Mouse (Mus musculus) olfactory bulb, adult 2 months (tissue): ENCODE measurements around the gene Rnase2b. TPM values are rescaled to one million over a fixed set of nuclear protein-coding genes. Genes with fewer than 3 reads are reported as not detected.
"Not testable (repeated sequence)": the region's sequence is repeated elsewhere in the genome, so short reads cannot be mapped to it uniquely, and the experiment has no call there.

Experiments
- H3K27ac ChIP-seq: fragments of 200-500 bp; 2 replicates; pipeline ENCODE4 v1.5.1; 2012; ENCODE audit warnings: low read depth, low read length; ENCODE audit not compliant: insufficient read depth
- H3K4me1 ChIP-seq: fragments of 200-500 bp; 2 replicates; pipeline ENCODE4 v1.6.1; 2012; ENCODE audit warnings: low read length; ENCODE audit not compliant: control insufficient read depth, insufficient read depth
- H3K4me3 ChIP-seq: fragments of 200-500 bp; 2 replicates; pipeline ENCODE4 v1.5.1; 2012; ENCODE audit warnings: mild to moderate bottlenecking, low read depth, low read length, moderate library complexity; ENCODE audit not compliant: insufficient read depth
- CTCF ChIP-seq: fragments of 200-500 bp; IDR thresholded peaks from 2 replicates; pipeline ENCODE4 v1.5.1; 2012; ENCODE audit warnings: low read depth, mild to moderate bottlenecking, low read length, moderate library complexity; ENCODE audit not compliant: insufficient read depth
- POLR2A ChIP-seq: fragments of 200-500 bp; IDR thresholded peaks from 2 replicates; pipeline ENCODE4 v1.6.1; 2012; ENCODE audit warnings: mild to moderate bottlenecking, low read depth, low read length, moderate library complexity; ENCODE audit not compliant: insufficient read depth
- WGBS: fragments of 180-500 bp; shearing (Covaris S2); methylation state at CpG from one replicate; pipeline ENCODE4 v1.1.7; 2018; 5-methylcytosine and 5-hydroxymethylcytosine counted together
- polyA plus RNA-seq: library from polyadenylated mRNA; stranded (reverse); fragments of >200 nt; gene quantifications from 2 replicates; pipeline ENCODE4 v1.2.4, GENCODE M21; 2012; ENCODE audit warnings: low replicate concordance; ENCODE audit not compliant: missing spikeins, insufficient read depth, insufficient read length

Gene Rnase2b
- not detected in 2 replicates for polyA plus RNA-seq

DNA sequence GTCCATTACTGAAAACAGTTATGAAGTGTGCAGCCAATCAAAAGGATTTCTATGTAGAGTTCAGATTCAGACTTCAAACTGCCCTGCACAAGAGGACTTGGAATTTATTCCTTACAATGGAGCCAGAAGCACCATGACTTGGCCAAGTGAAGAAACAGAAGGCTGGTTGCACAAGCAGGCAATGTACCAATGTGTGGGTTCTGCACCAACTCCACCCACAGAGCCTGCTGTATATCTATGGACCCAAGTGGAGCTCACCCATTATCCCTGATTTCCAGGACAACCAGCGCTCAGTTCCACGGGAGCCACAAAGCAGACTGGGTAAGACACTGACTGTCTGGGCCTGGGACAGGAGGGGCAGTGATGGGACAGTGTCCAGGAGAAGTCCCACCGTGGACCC lies at the start of gene Rnase2b:
Gene Rnase2b (plus strand): TSS at position 285 of the 400 bp plus-strand sequence.
- 91% methylated on average over 3 of the region's 3 CpGs for WGBS
- not testable (repeated sequence) for H3K27ac ChIP-seq, H3K4me1 ChIP-seq, H3K4me3 ChIP-seq

DNA sequence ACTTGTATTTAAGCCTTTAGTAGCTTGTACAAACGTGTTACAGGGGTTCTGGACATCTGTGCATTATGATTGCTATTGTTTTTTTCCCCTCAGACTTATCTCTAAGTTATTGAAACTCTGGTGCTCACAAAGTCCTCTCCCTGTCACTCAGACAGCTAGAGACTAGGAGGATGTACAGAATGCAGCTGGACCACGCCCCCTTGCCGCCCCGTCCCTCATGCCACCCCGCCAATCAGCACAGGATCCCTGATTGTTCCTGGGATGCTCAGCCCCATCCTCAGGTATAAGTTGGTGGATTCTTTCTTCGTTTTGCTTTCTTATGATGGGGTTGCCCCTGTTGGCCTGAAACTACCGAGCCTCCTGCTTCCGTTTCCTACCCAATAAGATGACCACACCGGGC lies 48.6 kb upstream of the Rnase2b start:
- Histone ChIP-seq H3K4me3 (no peak overlapping the region), H3K4me1 (no peaks in the 10 kb centered on the region; the same call in 1 of the 2 replicates), H3K27ac (no peak overlapping the region)
- TF ChIP-seq POLR2A, result no peak
- 58% methylated on average over 9 of the region's 9 CpGs for WGBS

DNA sequence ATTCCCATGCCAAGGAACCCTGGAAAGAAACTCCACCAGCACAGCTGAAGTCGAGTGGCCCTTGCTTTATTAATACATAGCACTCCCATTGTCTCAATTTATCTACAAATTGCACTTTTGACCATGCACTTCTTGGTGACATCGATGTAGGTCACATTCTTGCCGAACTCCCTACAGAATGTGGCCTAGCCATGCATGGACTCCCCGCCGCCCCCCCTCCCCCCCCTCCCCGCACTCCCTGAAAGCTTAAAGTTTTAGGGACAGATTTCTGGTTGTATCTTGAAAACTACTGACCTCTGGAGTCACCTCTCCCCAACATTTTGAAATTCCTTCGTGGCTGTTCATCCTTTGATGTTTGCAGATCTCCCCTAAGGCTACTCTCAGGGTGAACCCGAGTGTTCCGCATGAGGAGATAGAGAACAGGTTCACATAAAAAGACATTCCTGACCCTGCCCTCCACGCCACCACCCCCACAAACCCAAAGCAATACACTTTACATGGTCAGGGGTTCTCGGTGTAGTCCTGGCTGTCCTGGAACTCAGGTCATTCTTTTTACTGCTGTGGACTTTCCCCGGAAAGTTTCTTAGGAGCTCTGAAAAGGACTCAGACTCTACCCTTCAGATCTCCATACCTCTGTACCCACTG lies 48.0 kb upstream of the Rnase2b start, which contains the start of gene Eddm3b:
Gene Eddm3b (plus strand): TSS at position 511 of the 645 bp plus-strand sequence.
- H3K27ac ChIP-seq, result no peak within 1 kb of the TSS
- WGBS, result 61% methylated on average over 12 of the region's 12 CpGs
- H3K4me3 ChIP-seq, result no peak within 1 kb of the TSS
- H3K4me1 ChIP-seq, result no peaks in the 10 kb centered on the region; the same call in 1 of the 2 replicates
- TF ChIP-seq POLR2A, result no peak
- TF ChIP-seq CTCF, result no peak

DNA sequence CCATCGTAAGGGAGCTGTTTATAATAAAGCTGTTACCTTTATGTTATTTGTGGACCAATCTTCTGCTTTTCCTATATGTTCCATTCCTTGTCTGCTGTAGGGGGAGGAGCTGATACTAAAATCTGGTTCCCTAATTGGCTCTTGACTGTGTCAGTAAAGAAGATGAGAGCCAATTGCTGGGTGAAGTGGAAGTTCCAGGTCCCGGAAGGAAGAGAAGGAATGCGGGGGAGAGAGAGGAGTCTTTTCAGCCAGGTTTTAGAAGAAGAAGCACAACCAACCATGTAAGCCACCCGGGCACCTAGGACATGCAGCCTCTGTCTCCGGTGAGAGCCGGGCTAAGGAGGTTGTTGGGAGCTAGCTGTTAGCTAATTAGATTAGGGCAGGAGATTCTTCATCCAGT lies 36.4 kb upstream of the Rnase2b start:
- no peak overlapping the region for H3K4me3 ChIP-seq
- WGBS, result 84% methylated on average over 6 of the region's 6 CpGs
- H3K27ac ChIP-seq, result no peak overlapping the region
- H3K4me1 ChIP-seq, result no peaks in the 10 kb centered on the region
- no peak for TF ChIP-seq POLR2A
- no peak for TF ChIP-seq CTCF

DNA sequence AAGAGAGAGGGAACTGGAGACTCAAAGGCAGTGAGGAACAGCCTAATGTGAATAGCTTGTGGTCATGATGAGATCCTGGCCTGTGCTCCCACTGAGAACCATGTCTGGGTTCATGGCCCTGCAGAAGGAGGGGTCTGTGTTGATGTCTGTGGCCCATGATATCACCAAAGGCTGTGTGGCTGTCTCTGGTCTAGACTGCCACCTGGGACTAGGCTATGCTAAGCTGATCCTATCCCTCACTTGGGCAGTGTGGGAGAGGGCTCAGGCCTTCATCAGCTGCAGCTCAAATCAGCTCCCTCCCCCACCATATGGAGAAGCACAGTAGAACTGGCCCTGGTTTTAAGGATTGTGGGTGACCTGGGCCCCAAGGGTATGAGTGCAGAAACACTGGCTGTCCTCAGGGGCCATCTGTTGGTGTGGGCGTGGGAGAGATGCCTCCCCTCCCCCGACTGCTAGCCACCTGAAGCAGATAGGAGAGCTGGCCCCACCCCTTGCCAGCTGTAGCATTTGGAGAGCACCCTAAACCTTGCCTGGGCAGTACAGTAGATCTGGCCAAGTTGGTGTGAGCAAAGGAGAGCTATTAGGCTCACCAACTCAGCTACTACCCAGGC lies 34.3 kb upstream of the Rnase2b start:
- TF ChIP-seq CTCF, result no peak
- no peak for TF ChIP-seq POLR2A
- H3K4me1 ChIP-seq, result no peaks in the 10 kb centered on the region
- no peak overlapping the region for H3K4me3 ChIP-seq
- 91% methylated on average over 2 of the region's 2 CpGs for WGBS
- H3K27ac ChIP-seq, result no peak overlapping the region

DNA sequence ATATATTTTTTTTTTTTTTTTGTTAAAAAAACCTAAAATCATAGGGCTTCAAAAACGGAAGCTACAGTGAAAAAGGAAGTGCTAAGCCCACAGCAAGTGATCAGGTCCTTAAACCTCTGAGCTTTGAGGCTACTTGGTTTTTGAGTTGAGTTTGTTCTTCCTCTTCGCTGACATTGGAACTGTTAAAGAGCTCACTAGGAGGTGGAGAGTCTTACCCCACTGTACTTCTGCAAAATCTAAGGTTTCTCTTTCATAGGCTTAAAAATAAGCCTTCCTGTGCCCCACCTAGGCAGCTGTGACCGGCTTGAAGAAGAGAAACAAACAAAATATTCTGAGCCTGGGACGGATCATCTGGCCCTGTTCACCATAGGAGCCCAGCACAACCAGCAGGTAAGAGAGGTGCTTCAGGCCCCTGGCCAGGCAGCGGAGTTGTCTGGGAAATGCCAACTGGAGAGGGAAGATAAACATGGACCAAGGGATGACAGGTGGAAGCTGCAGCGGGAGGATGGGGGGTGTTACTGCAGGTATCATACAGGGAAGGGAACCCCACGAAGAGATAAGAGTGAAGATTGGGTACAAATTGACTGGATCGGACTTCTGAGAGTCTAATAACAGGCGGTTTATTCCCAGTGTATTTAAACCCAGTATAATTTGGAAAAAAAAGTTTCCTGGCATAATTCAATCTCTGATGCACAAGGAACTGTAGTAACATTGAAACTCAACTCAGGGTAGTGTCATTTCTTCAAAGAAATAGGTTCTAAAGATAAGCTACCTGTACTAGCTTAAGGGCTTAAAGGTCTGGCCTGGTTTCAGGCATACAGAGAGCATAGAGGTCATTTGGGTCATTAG lies 33.1 kb upstream of the Rnase2b start:
- H3K4me1 ChIP-seq, result no peaks in the 10 kb centered on the region
- TF ChIP-seq CTCF (no peak), POLR2A (no peak)
- no peak overlapping the region for H3K4me3 ChIP-seq
- H3K27ac ChIP-seq, result no peak overlapping the region
- 85% methylated on average over 9 of the region's 9 CpGs for WGBS

DNA sequence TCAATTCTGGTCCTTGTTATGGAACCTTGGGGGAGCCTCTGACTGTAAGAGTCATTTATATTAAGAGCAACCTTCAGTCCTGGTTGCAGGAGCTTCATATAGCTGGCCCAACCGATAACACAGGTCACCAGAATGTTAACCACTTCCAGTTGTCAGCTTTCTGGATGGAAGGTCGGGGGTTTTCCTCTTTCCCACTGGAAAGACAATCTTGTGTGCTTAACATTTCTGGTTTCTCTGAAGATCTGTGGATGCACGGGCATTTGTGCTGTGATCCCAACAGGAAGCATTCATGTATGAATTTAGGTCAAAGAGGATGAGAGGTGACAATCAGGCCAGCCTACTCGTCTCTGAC lies 32.5 kb upstream of the Rnase2b start:
- Histone ChIP-seq H3K27ac (no peak overlapping the region), H3K4me1 (no peaks in the 10 kb centered on the region), H3K4me3 (no peak overlapping the region)
- TF ChIP-seq CTCF (no peak), POLR2A (no peak)
- 86% methylated on average over 4 of the region's 4 CpGs for whole genome bisulfite sequencing

DNA sequence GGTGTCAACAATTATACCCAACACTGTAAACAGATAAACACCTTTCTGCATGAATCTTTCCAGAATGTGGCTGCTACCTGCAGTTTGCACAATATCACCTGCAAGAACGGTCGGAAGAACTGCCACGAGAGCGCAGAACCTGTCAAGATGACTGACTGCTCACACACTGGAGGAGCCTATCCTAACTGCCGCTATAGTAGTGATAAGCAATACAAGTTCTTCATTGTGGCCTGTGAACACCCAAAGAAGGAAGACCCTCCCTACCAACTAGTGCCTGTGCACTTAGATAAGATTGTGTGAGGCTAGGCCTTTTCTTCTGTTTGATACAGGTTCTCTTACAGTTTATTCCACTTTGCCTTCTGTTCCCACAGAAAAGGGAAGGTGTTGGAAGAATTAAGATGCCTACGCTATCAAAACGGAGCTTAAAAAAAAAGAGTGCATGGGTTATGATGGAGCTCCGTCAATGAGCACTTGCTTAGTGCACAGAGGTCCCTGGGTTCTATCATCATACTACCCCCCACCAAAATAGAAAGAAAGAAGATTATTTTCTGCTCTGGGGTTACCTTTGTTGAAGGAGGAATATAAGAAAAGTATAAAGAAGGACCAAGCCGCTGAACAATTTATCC lies 31.6 kb upstream of the Rnase2b start:
- WGBS, result 92% methylated on average over 9 of the region's 9 CpGs
- H3K4me3 ChIP-seq, result no peak overlapping the region
- H3K4me1 ChIP-seq, result no peaks in the 10 kb centered on the region
- TF ChIP-seq CTCF, result no peak
- TF ChIP-seq POLR2A, result no peak
- no peak overlapping the region for H3K27ac ChIP-seq

DNA sequence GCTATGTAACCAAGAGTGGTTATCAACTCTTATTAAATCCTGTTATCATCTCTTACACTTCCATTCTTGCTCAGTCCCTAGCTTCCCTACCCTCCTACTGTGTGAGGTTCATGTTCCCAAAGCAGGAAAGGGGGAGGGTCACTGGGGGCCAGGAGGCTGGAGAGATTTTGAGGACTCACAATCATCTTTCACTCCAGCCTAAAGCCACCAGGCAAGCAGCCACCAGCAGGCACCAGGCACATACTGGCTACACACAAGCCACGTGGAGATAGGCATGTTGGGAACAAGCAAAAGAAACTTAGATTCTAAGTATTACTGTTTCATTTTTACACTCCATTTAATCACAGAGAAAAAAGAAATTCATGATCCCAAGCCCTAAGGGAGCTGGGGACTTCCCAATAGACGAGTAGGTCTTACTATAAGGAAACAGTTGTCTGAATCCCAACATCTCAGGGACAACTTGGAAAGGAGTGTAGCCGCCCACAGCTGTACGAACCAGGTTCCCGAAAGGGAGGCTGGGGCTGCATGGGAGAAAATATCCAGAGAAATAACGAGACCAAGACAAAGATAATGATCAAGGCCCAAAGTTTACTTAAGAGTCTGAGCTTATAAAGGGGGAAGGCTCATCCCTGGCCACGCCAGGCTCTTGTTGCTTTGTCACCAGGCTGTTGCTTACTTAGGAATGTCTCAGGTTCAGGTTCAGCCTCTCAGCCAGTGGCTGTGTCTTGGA lies 30.8 kb upstream of the Rnase2b start:
- no peak overlapping the region for H3K4me3 ChIP-seq
- TF ChIP-seq POLR2A (no peak), CTCF (no peak)
- no peaks in the 10 kb centered on the region for H3K4me1 ChIP-seq
- H3K27ac ChIP-seq, result no peak overlapping the region
- WGBS, result 76% methylated on average over 7 of the region's 7 CpGs
